Mouse (Mus musculus) cerebellum, adult 8-10 months (tissue): ENCODE measurements around the gene Fbln5.

ENCODE experiments used
- DNase-seq: peaks from one replicate; pipeline ENCODE4 v3.0.0; 2022

Gene Fbln5

GRCm38 (mm10) chr12:101802445-101802844 lies 16.4 kb downstream of the Fbln5 start:
- no peak for DNase-seq

GRCm38 (mm10) chr12:101801744-101802143 lies 17.1 kb downstream of the Fbln5 start:
- no peak for DNase-seq

- no peak for DNase-seq
Observed at GRCm38 (mm10) chr12:101801051-101801450, 17.8 kb downstream of the Fbln5 start.

GRCm38 (mm10) chr12:101798189-101798922 lies 20.5 kb downstream of the Fbln5 start:
- no peak for DNase-seq

- no peak for DNase-seq
Observed at GRCm38 (mm10) chr12:101794458-101794857, 24.4 kb downstream of the Fbln5 start.

GRCm38 (mm10) chr12:101793221-101793621 lies 25.6 kb downstream of the Fbln5 start:
- DNase-seq: no peak

GRCm38 (mm10) chr12:101792684-101793083 lies 26.2 kb downstream of the Fbln5 start:
- DNase-seq: no peak

- DNase-seq: no peak
Observed at GRCm38 (mm10) chr12:101789767-101790166, 29.1 kb downstream of the Fbln5 start.

- no peak for DNase-seq
Observed at GRCm38 (mm10) chr12:101789250-101789649, 29.6 kb downstream of the Fbln5 start.

- no peak for DNase-seq
Observed at GRCm38 (mm10) chr12:101782787-101783186, 36.1 kb downstream of the Fbln5 start.

GRCm38 (mm10) chr12:101780915-101781314 lies 37.9 kb downstream of the Fbln5 start:
- DNase-seq: no peak

- DNase-seq: no peak
Observed at GRCm38 (mm10) chr12:101777613-101778325, 41.1 kb downstream of the Fbln5 start.

GRCm38 (mm10) chr12:101776383-101776782 lies 42.5 kb downstream of the Fbln5 start:
- DNase-seq: no peak

GRCm38 (mm10) chr12:101774116-101774515 lies 44.7 kb downstream of the Fbln5 start:
- no peak for DNase-seq

- no peak for DNase-seq
Observed at GRCm38 (mm10) chr12:101772962-101773361, 45.9 kb downstream of the Fbln5 start.

GRCm38 (mm10) chr12:101770283-101771015 lies 48.4 kb downstream of the Fbln5 start:
- DNase-seq: no peak

GRCm38 (mm10) chr12:101767306-101768053 lies 51.4 kb downstream of the Fbln5 start:
- no peak for DNase-seq

GRCm38 (mm10) chr12:101766228-101766852 lies 52.5 kb downstream of the Fbln5 start:
- DNase-seq: no peak

GRCm38 (mm10) chr12:101764870-101765269 lies 54.0 kb downstream of the Fbln5 start:
- no peak for DNase-seq

- DNase-seq: no peak
Observed at GRCm38 (mm10) chr12:101763065-101763464, 55.8 kb downstream of the Fbln5 start.

- no peak for DNase-seq
Observed at GRCm38 (mm10) chr12:101762054-101762453, 56.8 kb downstream of the Fbln5 start.

- no peak for DNase-seq
Observed at GRCm38 (mm10) chr12:101759440-101760045, 59.3 kb downstream of the Fbln5 start.
